Mouse (Mus musculus): ENCODE results near the gene Casz1. TPM values are rescaled to one million over a fixed set of nuclear protein-coding genes. Genes with fewer than 3 reads are reported as not detected.

Gene Casz1
- polyA plus RNA-seq, 2 experiments = 5.5 to 7.4 TPM

GRCm38 (mm10) chr4:148833245-148833990 lies 29.2 kb downstream of the Casz1 start:
- Histone ChIP-seq H3K4me1 (ENCODE audit: control insufficient read depth, insufficient read depth, low read length) (peaks cover 22% of the 10 kb centered on the region), H3K27ac (replicated peaks; ENCODE audit: low read depth, low read length) (no peak overlapping the region), H3K9me3 (ENCODE audit: control insufficient read depth, low read length) (no peaks in the 10 kb centered on the region), H3K36me3 (ENCODE audit: control insufficient read depth, insufficient read depth, low read length) (no peaks in the 10 kb centered on the region), H3K4me2 (replicated peaks; ENCODE audit: low read depth, low read length, severe bottlenecking) (no peak overlapping the region), H3K27me3 (ENCODE audit: control insufficient read depth, insufficient read depth, low read length) (no peaks in the 10 kb centered on the region), H3K9ac (ENCODE audit: low read depth, low read length, severe bottlenecking) (no peak overlapping the region), H3K4me3 (replicated peaks; ENCODE audit: low read length) (no peak overlapping the region)
- no peak for TF ChIP-seq POLR2A (IDR thresholded peaks at IDR 0.05; ENCODE audit: borderline replicate concordance, extremely low read depth, insufficient read depth, insufficient read length)
- 67% methylated on average over 21 of the region's 21 CpGs for WGBS
- ATAC-seq (ENCODE audit: low FRiP score, low read depth) (no peak), DNase-seq (ENCODE audit: low spot score) (no peak)

GRCm38 (mm10) chr4:148836391-148836790 lies 32.2 kb downstream of the Casz1 start:
- Histone ChIP-seq H3K9ac (ENCODE audit: low read depth, low read length, severe bottlenecking) (0 out of 2 replicates have a peak overlapping the region, but pooled peaks have one; percentile 5), H3K36me3 (ENCODE audit: control insufficient read depth, insufficient read depth, low read length) (no peaks in the 10 kb centered on the region), H3K27ac (replicated peaks; ENCODE audit: low read depth, low read length) (peak overlapping the region; percentile 64), H3K4me3 (replicated peaks; ENCODE audit: low read length) (no peak overlapping the region), H3K4me1 (ENCODE audit: control insufficient read depth, insufficient read depth, low read length) (peaks cover 22% of the 10 kb centered on the region), H3K27me3 (ENCODE audit: control insufficient read depth, insufficient read depth, low read length) (no peaks in the 10 kb centered on the region), H3K4me2 (replicated peaks; ENCODE audit: low read depth, low read length, severe bottlenecking) (no peak overlapping the region), H3K9me3 (ENCODE audit: control insufficient read depth, low read length) (no peaks in the 10 kb centered on the region)
- no peak for TF ChIP-seq POLR2A (IDR thresholded peaks at IDR 0.05; ENCODE audit: borderline replicate concordance, extremely low read depth, insufficient read depth, insufficient read length)
- WGBS = 24% methylated on average over 6 of the region's 6 CpGs
- ATAC-seq (ENCODE audit: low FRiP score, low read depth) (peak; percentile 24; the same call in 1 of the 2 replicates), DNase-seq (ENCODE audit: low spot score) (no peak)

GRCm38 (mm10) chr4:148837046-148837445 lies 32.8 kb downstream of the Casz1 start:
- WGBS = 54% methylated on average over 9 of the region's 9 CpGs
- Histone ChIP-seq H3K4me2 (replicated peaks; ENCODE audit: low read depth, low read length, severe bottlenecking) (no peak overlapping the region), H3K4me3 (replicated peaks; ENCODE audit: low read length) (no peak overlapping the region), H3K9ac (ENCODE audit: low read depth, low read length, severe bottlenecking) (no peak overlapping the region), H3K4me1 (ENCODE audit: control insufficient read depth, insufficient read depth, low read length) (peaks cover 22% of the 10 kb centered on the region), H3K36me3 (ENCODE audit: control insufficient read depth, insufficient read depth, low read length) (no peaks in the 10 kb centered on the region), H3K27ac (replicated peaks; ENCODE audit: low read depth, low read length) (peak overlapping the region; percentile 64), H3K27me3 (ENCODE audit: control insufficient read depth, insufficient read depth, low read length) (no peaks in the 10 kb centered on the region), H3K9me3 (ENCODE audit: control insufficient read depth, low read length) (no peaks in the 10 kb centered on the region)
- no peak for TF ChIP-seq POLR2A (IDR thresholded peaks at IDR 0.05; ENCODE audit: borderline replicate concordance, extremely low read depth, insufficient read depth, insufficient read length)
- DNase-seq (ENCODE audit: low spot score) = peak; percentile 74
- ATAC-seq (ENCODE audit: low FRiP score, low read depth) = no peak; the same call in 1 of the 2 replicates

- Histone ChIP-seq H3K4me1 (ENCODE audit: control insufficient read depth, insufficient read depth, low read length) (peaks cover 22% of the 10 kb centered on the region), H3K9ac (ENCODE audit: low read depth, low read length, severe bottlenecking) (no peak overlapping the region), H3K4me3 (replicated peaks; ENCODE audit: low read length) (no peak overlapping the region), H3K36me3 (ENCODE audit: control insufficient read depth, insufficient read depth, low read length) (no peaks in the 10 kb centered on the region), H3K4me2 (replicated peaks; ENCODE audit: low read depth, low read length, severe bottlenecking) (no peak overlapping the region), H3K27me3 (ENCODE audit: control insufficient read depth, insufficient read depth, low read length) (no peaks in the 10 kb centered on the region), H3K27ac (replicated peaks; ENCODE audit: low read depth, low read length) (no peak overlapping the region), H3K9me3 (ENCODE audit: control insufficient read depth, low read length) (no peaks in the 10 kb centered on the region)
- DNase-seq (ENCODE audit: low spot score) = no peak
- TF ChIP-seq POLR2A (IDR thresholded peaks at IDR 0.05; ENCODE audit: borderline replicate concordance, extremely low read depth, insufficient read depth, insufficient read length) = no peak
- WGBS = 84% methylated on average over 6 of the region's 6 CpGs
- no peak for ATAC-seq (ENCODE audit: low FRiP score, low read depth)
Observed at GRCm38 (mm10) chr4:148837644-148838043, 33.4 kb downstream of the Casz1 start.

GRCm38 (mm10) chr4:148842302-148842701 lies 38.1 kb downstream of the Casz1 start:
- H3K36me3 ChIP-seq (ENCODE audit: control insufficient read depth, insufficient read depth, low read length) = no peaks in the 10 kb centered on the region
- no peak for DNase-seq (ENCODE audit: low spot score)
- WGBS = 53% methylated on average over 6 of the region's 6 CpGs
- no peak for ATAC-seq (ENCODE audit: low FRiP score, low read depth)
- H3K9ac ChIP-seq (ENCODE audit: low read depth, low read length, severe bottlenecking) = no peak overlapping the region
- no peaks in the 10 kb centered on the region for H3K27me3 ChIP-seq (ENCODE audit: control insufficient read depth, insufficient read depth, low read length)
- no peak for TF ChIP-seq POLR2A (IDR thresholded peaks at IDR 0.05; ENCODE audit: borderline replicate concordance, extremely low read depth, insufficient read depth, insufficient read length)
- no peak overlapping the region for H3K4me3 ChIP-seq (replicated peaks; ENCODE audit: low read length)
- H3K9me3 ChIP-seq (ENCODE audit: control insufficient read depth, low read length) = no peaks in the 10 kb centered on the region
- H3K27ac ChIP-seq (replicated peaks; ENCODE audit: low read depth, low read length) = no peak overlapping the region
- H3K4me1 ChIP-seq (ENCODE audit: control insufficient read depth, insufficient read depth, low read length) = peaks cover 8% of the 10 kb centered on the region
- H3K4me2 ChIP-seq (replicated peaks; ENCODE audit: low read depth, low read length, severe bottlenecking) = no peak overlapping the region

Data from limb, embryonic 14.5 days (tissue).